Mouse (Mus musculus) kidney, postnatal 0 days (tissue): ENCODE measurements around the gene Pde6h. TPM values are rescaled to one million over a fixed set of nuclear protein-coding genes. Genes with fewer than 3 reads are reported as not detected.
A peak's percentile ranks its signal among the peaks of the same experiment; 100 is the strongest.

Experiments used
- ATAC-seq: fragments of 200-750 bp; cut with Nextera tagmentation; replicated peaks from 2 replicates; pipeline ENCODE4 v1.8.0; 2017; ENCODE audit warnings: low read depth, moderate number of reproducible peaks, moderate TSS enrichment, moderate library complexity; ENCODE audit not compliant: low FRiP score
- DNase-seq: peaks from one replicate; pipeline ENCODE4 v3.0.0-alpha.2; 2016; ENCODE audit warnings: low spot score
- H3K27ac ChIP-seq: fragments of 300-500 bp; sonication (generic); 2 replicates; pipeline ENCODE4 v1.5.1; 2014; ENCODE audit warnings: mild to moderate bottlenecking
- H3K27me3 ChIP-seq: fragments of 300-500 bp; sonication (generic); 2 replicates; pipeline ENCODE4 v1.6.1; 2014; ENCODE audit warnings: low read length, mixed read lengths; ENCODE audit not compliant: insufficient read depth
- H3K36me3 ChIP-seq: fragments of 300-500 bp; sonication (generic); 2 replicates; pipeline ENCODE4 v1.6.1; 2014; ENCODE audit warnings: low read length, mixed read lengths; ENCODE audit not compliant: insufficient read depth
- H3K4me1 ChIP-seq: fragments of 300-500 bp; sonication (generic); replicated peaks from 2 replicates; pipeline ENCODE4 v1.6.1; 2014; ENCODE audit warnings: antibody characterized with exemption, low read length, mixed read lengths; ENCODE audit not compliant: insufficient read depth
- H3K4me2 ChIP-seq: fragments of 300-500 bp; sonication (generic); 2 replicates; pipeline ENCODE4 v1.6.1; 2014; ENCODE audit warnings: mild to moderate bottlenecking, low read length, moderate library complexity, mixed read lengths
- H3K4me3 ChIP-seq: fragments of 300-500 bp; sonication (generic); replicated peaks from 2 replicates; pipeline ENCODE4 v1.5.1; 2014; ENCODE audit warnings: low read depth, low read length
- H3K9ac ChIP-seq: fragments of 300-500 bp; sonication (generic); 2 replicates; pipeline ENCODE4 v1.6.1; 2014; ENCODE audit warnings: low read depth, low read length
- H3K9me3 ChIP-seq: fragments of 300-500 bp; sonication (generic); replicated peaks from 2 replicates; pipeline ENCODE4 v1.6.1; 2016; ENCODE audit warnings: low read length, inconsistent platforms, mixed read lengths
- CTCF ChIP-seq: IDR thresholded peaks from 2 replicates; pipeline ENCODE4 v1.5.1; 2016; ENCODE audit warnings: antibody characterized with exemption, low read depth, mild to moderate bottlenecking, moderate library complexity
- WGBS: fragments of 180-500 bp; shearing (Covaris S2); extraction: QIAGEN DNeasy Blood & Tissue Kit; methylation state at CpG from one replicate; pipeline ENCODE4 v1.1.7; 2014; 5-methylcytosine and 5-hydroxymethylcytosine counted together
- polyA plus RNA-seq: library from polyadenylated mRNA; unstranded; fragments of >200 nt; fragmentation: Nextera tagmentation; extraction: Ambion mirVana; gene quantifications from 2 replicates; pipeline ENCODE4 v1.2.1, GENCODE M21; 2015

Gene Pde6h
- polyA plus RNA-seq, 1 experiment from 2014 or later, result 0.67 TPM

DNA sequence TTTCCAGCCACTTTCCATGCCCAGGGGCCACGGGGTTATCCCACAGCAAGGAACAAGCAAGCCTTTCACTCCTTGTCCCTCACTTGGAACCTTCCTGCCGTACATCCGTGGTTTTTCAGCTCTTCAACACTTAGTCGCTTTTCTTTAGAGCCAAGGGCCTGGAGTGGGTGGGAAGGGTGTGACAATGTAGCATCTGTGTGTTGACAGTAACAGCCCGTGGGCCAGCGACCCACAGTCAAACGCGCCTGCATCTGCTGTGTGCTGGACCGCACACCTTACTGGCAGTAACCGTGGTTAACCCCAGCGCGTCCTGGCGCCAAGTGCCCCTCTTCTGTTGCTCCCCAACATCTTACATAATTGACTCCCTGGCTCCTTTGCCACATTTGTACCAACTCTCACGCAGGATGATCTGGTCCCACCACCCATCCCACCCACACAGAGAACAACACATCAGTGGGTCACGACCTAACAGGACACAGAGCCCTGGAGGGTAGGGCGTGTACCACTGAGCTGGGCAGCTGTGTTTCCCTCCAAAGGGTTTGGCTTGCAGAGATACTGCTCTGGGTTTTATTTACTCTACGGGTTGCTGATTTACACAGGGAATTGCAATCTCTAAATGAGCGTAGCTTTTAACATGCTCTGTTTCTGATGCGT lies 17.2 kb upstream of the Pde6h start:
- no peak for TF ChIP-seq CTCF
- ATAC-seq (no peak), DNase-seq (no peak)
- no peak overlapping the region for H3K27ac ChIP-seq
- no peaks in the 10 kb centered on the region for H3K27me3 ChIP-seq
- no peaks in the 10 kb centered on the region for H3K9me3 ChIP-seq
- H3K4me2 ChIP-seq, result no peak overlapping the region
- no peak overlapping the region for H3K4me3 ChIP-seq
- H3K36me3 ChIP-seq, result no peaks in the 10 kb centered on the region
- H3K4me1 ChIP-seq, result no peaks in the 10 kb centered on the region
- WGBS, result 81% methylated on average over 19 of the region's 19 CpGs
- no peak overlapping the region for H3K9ac ChIP-seq

DNA sequence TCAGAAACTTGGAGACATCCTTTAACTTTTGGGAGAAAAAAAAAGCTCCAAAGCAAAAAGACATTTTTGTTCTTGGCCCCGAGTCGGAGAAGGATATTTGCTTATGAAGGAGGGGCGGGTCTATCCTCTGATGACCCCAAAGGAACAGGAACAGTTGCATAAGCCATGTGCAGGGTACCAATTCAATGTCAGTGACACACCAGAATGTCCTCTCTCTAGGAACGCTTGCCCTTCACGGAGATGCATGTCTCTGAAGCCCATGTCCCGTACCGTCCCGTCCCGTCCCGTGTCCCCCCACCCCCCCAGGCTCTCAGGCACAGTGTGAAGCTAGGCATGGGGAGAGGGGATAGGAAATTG lies 16.7 kb upstream of the Pde6h start:
- Histone ChIP-seq H3K9me3 (no peaks in the 10 kb centered on the region), H3K4me2 (no peak overlapping the region), H3K27me3 (no peaks in the 10 kb centered on the region), H3K4me1 (no peaks in the 10 kb centered on the region), H3K4me3 (no peak overlapping the region), H3K27ac (no peak overlapping the region), H3K36me3 (no peaks in the 10 kb centered on the region), H3K9ac (no peak overlapping the region)
- 77% methylated on average over 10 of the region's 10 CpGs for WGBS
- ATAC-seq (no peak), DNase-seq (no peak)
- no peak for TF ChIP-seq CTCF

DNA sequence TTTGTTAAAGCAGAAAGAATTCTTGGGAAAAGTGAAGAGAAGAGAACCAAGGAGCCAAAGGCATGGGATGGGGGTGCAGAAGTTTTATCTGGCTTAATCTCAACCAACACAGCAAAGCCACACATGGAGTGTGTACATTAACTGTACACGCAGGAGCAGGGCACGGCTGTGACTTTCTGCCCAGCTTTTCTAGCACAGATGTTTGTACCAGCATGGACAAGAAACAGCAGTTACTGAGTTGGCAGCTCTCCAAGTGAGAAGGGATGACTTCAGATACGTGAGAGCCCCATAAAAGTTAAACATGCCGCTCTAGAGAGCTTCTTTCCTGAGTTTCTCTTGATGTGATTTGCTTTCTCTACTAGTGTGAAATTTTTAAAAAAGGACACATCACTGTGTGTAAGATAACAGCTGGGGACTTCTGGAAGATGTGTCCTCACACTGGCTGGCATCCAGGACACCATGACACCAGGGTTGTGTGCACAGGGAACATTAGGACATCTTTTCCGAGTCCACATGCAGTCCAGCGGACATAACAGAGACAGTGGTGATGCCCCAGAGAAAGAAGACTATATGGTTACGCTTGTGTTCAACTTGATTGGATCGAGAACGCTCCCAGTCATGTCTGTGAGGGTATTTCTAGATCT lies 13.3 kb upstream of the Pde6h start:
- Histone ChIP-seq H3K4me1 (0 out of 2 replicates have a peak, but pooled peaks cover 4% of the 10 kb centered on the region), H3K27me3 (no peaks in the 10 kb centered on the region), H3K4me3 (no peak overlapping the region), H3K9ac (no peak overlapping the region), H3K27ac (no peak overlapping the region), H3K4me2 (no peak overlapping the region), H3K9me3 (no peaks in the 10 kb centered on the region), H3K36me3 (no peaks in the 10 kb centered on the region)
- 64% methylated on average over 9 of the region's 9 CpGs for WGBS
- DNase-seq (no peak), ATAC-seq (no peak)
- no peak for TF ChIP-seq CTCF

DNA sequence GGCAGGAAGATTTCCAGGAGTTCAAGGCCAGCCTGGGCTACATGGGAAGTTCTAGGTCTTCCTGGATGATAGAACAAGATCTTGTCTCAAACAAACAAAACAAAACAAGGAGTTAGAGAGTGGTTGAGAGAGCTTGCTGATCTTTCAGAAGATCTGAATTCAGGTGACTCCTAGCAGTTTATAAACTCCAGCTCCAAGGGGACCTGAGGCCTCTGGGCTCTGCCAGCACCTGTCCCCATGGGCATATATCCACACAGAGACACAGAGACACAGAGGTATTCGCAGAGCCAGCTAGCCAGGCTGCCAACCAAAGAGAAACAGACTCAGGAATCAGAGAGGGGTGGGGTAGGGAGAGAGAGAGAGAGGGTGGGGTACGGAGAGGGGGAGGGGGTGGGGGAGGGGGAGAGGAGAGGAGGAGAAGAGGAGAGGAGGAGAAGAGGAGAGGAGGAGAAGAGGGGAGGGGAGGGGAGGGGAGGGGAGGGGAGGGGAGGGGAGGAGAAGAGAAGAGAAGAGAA lies 10.8 kb upstream of the Pde6h start:
- DNase-seq, result no peak
- Histone ChIP-seq H3K27ac (no peak overlapping the region), H3K9me3 (no peaks in the 10 kb centered on the region), H3K4me1 (0 out of 2 replicates have a peak, but pooled peaks cover 4% of the 10 kb centered on the region), H3K4me2 (no peak overlapping the region), H3K9ac (no peak overlapping the region), H3K4me3 (no peak overlapping the region), H3K27me3 (no peaks in the 10 kb centered on the region), H3K36me3 (no peaks in the 10 kb centered on the region)
- TF ChIP-seq CTCF, result no peak
- 100% methylated on average over 1 of the region's 2 CpGs for WGBS
- ATAC-seq, result no peak

DNA sequence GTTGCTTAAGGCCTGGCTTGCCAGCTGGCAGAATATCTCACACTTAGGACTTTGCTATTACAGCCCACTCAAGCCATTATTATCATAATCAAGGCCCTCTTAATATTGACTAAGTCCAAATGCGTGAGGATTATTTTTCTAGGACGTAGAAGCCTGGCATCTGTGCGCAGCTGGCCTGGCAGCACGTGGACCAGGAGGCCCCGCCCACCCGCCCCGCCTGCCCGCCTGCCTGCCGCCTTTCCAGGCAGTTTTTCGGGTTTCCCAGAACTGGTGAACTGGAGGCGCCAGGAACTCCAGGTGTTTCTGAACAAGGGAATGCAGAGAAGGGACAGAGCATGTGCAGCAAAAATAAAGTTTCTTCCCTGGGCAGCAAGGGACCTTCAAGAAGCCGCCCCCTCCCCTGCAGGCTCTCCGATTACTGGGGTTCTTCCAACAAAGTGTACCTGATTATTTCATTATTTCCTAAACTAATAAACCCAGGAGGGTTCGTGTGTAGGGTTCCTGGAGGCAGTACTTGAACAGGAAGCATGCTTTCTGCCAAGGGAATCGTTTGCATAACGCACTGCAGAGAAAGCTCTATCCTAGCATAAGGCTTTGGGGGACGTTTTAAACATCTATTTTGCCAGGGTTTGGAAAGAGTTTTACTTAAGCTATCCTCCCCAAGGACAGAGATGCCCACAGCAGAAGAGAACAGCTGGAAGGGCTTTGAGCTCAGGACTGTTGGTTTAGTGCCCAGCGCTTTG lies 10.1 kb upstream of the Pde6h start:
- TF ChIP-seq CTCF, result no peak
- peak overlapping the region; percentile 65 for H3K27ac ChIP-seq

DNA sequence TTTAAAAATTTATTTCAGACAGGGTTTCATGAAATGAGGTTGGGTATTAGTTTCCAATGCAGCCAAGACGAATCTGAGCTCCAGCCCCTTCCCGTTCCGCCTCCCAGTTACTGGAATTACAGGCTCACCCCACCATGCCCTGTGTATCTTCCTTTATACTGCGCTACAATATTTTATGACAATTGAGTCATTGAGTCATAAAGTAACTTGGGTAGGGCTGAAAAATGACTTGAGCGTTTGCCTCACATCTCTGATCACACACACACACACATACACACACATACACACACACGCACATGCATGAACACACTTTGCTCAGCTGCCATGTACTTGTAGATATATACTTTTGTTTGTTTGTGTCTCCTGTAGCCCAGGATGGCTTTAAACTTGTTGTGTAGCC lies 9.4 kb upstream of the Pde6h start:
- Histone ChIP-seq H3K27ac (no peak overlapping the region), H3K4me3 (no peak overlapping the region), H3K36me3 (no peaks in the 10 kb centered on the region), H3K4me2 (no peak overlapping the region), H3K27me3 (no peaks in the 10 kb centered on the region), H3K9me3 (no peaks in the 10 kb centered on the region), H3K4me1 (0 out of 2 replicates have a peak, but pooled peaks cover 4% of the 10 kb centered on the region), H3K9ac (no peak overlapping the region)
- 90% methylated on average over 6 of the region's 6 CpGs for WGBS
- DNase-seq, result no peak
- ATAC-seq, result no peak
- no peak for TF ChIP-seq CTCF

More for the DNA sequence above, 10.1 kb upstream of the Pde6h start:
- 0 out of 2 replicates have a peak, but pooled peaks have one; percentile 61 for ATAC-seq
- Histone ChIP-seq H3K4me2 (peak overlapping the region; percentile 44), H3K36me3 (no peaks in the 10 kb centered on the region), H3K4me1 (0 out of 2 replicates have a peak, but pooled peaks cover 4% of the 10 kb centered on the region), H3K9ac (0 out of 2 replicates have a peak overlapping the region, but pooled peaks have one; percentile 35), H3K27me3 (no peaks in the 10 kb centered on the region), H3K4me3 (no peak overlapping the region), H3K9me3 (no peaks in the 10 kb centered on the region)
- peak; percentile 53 for DNase-seq
- 11% methylated on average over 18 of the region's 18 CpGs for WGBS
